Mouse (Mus musculus): ENCODE measurements around the gene Gcn1l1.

Gene Gcn1l1

DNA sequence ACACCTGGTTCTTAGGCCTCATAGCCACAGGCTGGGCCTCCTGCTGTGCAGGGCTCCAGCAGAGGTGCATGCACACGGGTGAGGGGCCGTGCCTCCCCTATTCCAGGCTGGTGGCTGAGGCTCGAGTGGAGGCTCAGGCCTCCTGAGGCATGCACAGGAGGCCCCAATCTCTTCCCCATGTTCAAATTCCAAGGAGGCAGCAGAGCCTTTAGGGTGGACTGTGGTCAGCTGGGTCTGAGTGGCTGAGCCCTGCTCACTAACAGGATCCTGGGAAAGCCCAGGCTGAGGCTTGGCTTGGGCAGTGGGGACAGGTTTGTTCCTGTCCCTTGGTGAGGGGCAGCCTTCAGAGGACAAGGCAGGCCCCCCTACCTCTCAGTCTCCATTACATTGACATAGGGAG is 83.8 kb downstream of the Gcn1l1 start:
- TF ChIP-seq GATA4 (IDR thresholded peaks at IDR 0.05; ENCODE audit: insufficient replicate concordance, low read length): no peak

DNA sequence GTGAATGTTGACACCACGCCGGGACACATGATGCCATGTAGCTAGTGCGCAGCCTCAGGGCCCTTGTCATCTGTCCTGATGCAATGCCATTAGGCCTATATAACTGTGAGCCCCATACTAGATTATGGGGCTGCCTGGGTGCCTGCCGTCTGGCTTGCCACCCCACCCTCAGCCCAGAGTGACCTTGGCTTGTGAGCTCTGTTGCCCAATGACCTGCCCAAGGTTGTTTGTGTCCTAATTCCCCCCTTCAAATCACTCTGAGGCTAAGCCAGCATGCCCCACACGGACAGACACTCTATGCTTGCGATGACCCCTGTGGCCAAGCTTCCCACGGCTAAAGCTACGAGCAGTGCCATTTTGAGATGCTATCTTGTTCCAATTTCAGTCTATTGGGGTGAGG is 84.6 kb downstream of the Gcn1l1 start:
- no peak for TF ChIP-seq GATA4 (IDR thresholded peaks at IDR 0.05; ENCODE audit: insufficient replicate concordance, low read length)

DNA sequence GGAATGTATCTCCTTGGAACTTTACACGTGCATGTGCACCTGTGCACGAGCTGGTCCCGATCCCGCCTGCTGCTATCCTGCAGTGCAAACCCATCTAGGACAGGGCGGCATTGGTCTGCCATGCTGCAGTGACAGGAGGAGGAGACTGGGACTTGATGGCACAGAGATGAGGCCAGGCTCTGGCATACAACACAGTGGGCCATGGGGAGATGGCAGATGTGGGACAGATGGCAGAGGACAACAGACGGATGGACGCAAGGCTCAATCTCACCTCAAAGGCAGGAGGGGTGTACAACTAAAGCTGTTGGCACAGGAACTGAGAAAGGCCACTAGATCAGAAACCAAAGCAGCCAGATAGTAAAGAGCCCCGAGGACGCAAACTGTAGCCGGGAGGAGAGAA is 85.8 kb downstream of the Gcn1l1 start:
- TF ChIP-seq GATA4 (IDR thresholded peaks at IDR 0.05; ENCODE audit: insufficient replicate concordance, low read length): no peak

DNA sequence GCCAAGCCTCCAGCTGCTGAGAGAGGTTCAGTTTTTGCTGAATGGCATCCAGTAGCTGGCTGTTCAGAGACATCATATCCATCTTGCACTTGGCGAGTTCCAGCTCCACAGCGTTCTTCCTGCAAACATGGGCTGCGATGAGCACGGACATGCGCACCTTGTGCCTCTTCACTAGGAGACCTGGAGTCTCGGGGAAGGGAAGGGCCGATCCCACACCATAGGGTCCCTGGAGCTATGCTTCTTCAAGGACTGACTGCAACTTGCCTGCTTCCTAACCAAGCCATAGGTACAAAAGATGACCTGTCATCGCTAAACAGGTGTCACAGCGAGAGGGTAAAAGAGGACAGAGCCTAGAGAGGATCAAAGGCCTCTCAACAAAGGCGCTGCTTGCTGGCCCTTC is 86.8 kb downstream of the Gcn1l1 start:
- TF ChIP-seq GATA4 (IDR thresholded peaks at IDR 0.05; ENCODE audit: insufficient replicate concordance, low read length): no peak

DNA sequence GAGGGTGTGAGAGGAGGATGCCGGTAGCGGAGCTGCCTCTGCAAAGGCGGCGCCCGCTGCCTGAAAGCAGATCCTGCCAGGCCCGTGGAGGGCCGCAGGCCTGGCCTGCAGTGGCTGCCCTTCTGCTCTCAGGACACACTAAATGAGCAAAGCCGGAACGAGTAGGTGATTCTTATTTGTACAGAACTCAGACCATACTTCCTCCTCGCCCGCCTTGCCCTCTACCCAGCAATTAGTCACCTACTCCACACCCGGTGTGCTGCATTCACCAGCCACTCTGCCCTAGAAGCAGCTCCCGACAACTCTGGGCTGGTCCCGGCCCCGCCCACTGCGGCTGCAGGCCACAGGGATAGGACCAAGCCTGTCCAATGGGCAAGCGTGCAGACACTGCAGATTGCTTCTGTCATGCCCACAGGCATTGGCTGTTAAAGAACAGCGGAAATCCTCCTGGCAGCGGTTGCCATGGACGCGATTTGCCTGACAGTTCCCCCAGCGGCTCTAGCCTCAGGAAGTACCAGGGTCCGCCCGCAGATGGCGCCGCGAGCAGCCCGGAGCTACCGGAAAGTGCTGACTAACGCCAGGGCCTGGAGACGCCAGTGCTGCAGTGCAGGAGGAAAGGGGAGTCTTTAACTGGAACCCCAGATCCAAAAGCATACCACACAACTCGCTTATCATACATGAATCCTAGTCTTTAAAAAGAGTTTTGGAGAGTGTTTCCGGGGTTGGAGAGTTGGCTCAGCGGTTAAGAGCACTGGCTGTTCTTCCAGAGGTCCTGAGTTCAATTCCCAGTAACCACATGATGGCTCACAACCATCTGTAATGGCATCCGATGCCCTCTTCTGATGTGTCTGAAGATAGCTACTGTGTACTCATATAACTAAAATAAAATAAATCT is 87.9 kb downstream of the Gcn1l1 start:
- TF ChIP-seq GATA4 (IDR thresholded peaks at IDR 0.05; ENCODE audit: insufficient replicate concordance, low read length): peak; percentile 77; the same call in 1 of the 2 replicates

DNA sequence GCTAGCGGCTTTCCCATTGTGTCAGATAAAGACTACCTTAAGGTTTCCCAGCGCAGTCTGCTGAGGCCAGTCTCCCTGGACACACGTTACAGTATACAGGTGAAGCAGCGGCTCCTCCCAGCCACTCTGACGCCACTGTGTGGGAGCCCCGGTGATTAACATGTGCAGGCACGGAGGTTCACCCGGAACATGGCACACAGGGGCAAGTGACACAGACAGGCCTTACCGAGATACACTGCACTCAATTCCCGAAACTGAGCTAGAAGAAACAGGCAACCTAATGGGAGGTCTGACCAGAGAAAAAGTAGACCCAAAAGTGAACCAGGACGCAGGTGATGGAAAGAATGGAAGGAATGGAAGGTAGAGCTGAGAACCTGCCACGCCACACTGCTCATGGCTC is 88.7 kb downstream of the Gcn1l1 start:
- TF ChIP-seq GATA4 (IDR thresholded peaks at IDR 0.05; ENCODE audit: insufficient replicate concordance, low read length): no peak

DNA sequence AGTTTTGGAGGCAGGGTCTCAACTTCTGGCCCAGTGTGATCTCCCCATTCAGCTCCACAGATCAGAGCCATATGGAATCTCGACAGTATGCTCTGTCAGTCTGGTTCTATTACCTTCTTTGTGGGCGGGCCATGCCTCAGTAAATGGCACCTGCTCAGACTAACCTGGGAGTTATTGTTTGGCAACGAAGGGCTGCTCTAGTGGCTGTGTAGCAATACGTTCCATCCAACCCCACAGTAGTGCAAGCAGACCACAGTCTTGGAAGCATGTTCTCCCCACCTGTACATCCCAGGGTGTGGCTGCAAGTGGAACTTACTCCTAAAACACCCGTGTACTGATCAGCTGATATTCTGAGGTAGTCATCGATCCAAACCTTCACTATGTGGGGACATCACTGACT is 91.6 kb downstream of the Gcn1l1 start:
- TF ChIP-seq GATA4 (IDR thresholded peaks at IDR 0.05; ENCODE audit: insufficient replicate concordance, low read length): no peak

DNA sequence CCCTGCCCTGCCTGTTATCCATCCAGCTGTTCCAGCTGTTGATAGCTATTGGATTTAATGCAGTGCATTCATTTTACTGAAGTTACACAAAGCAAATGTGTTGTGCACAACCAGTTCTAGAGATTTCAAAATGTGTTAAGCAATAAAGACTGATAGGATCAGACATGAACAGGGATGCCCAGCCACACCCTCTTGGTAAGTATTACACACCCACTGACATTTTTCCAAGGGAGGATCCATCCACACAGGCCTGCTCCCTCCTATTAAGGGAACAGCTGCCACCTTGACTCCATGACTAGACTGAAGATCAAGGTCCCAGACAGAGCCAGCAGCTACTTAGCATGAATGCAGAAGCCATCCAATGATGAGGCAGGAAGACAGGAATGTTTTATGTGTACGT is 92.2 kb downstream of the Gcn1l1 start:
- TF ChIP-seq GATA4 (IDR thresholded peaks at IDR 0.05; ENCODE audit: insufficient replicate concordance, low read length): no peak

DNA sequence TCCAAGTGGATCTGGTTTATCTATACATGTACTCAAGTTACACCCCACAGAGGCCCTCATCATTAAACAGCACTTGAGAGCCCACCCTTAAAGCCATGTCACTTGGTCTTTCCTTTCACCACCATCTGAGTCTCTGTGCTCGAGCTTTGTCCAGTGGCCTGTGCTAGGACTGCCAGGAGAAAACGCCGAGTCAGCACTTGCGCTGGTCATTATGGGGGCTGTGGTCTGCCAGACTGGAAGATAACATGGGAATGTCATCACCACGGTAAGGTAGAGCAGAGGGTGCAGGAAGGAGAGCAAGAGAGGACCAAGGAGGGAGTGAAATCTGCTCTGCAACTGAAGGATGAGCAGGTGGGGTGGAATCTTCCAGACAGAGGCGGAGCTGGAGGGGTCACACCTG is 93.3 kb downstream of the Gcn1l1 start:
- no peak for TF ChIP-seq GATA4 (IDR thresholded peaks at IDR 0.05; ENCODE audit: insufficient replicate concordance, low read length)

DNA sequence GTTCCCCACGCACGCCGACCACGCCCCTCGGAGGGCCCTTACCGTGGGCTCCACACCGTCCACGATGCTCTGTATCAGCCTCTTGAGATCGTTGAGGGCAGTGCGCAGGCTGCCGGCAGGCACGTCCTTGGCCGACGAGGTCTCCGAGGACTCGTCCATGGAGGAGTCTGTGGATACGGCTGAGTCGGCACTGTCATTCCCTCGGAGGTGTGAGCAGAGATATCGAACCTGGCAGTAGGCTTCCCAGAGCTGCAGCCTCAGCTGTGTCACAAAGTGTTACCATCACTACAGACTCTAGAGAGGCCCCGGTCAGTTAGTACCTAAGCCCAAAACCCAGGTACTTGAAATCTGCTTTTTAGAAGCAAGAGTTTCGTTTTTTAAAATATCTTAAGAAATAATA is 97.6 kb downstream of the Gcn1l1 start:
- no peak for TF ChIP-seq GATA4 (IDR thresholded peaks at IDR 0.05; ENCODE audit: insufficient replicate concordance, low read length)

DNA sequence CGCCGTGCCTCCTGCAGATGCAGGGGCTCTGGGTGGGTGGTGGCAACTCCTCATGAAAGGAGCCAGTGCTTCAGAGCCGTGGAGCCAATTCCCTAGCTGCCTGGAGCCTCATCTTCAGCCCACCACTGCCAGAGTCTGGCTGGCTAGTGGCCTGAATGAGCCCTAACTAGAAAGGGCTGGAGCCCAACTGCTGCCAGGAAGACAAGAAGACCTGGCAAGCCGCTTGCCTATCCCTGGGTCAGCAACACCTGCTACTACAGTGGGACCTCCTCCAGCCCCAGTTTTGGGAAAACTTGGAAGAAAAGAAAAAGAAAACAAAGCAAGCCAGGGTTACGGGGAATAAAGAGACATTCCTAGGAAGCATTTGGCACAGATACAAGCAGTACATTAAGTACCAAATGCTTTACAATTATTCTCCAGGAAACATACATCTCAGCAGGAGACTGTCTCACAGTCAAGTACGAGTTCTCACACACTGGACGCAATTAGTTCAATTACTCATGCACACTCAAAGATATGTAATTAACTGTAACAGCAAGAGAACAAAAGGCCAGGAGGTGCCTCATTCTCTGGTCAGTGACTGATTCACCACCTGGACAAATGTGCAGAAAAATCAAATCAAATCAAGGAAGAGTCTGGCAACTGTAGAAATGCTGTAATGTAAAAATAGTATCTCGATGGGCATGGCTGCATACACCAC is 101.5 kb downstream of the Gcn1l1 start:
- TF ChIP-seq GATA4 (IDR thresholded peaks at IDR 0.05; ENCODE audit: insufficient replicate concordance, low read length): no peak

DNA sequence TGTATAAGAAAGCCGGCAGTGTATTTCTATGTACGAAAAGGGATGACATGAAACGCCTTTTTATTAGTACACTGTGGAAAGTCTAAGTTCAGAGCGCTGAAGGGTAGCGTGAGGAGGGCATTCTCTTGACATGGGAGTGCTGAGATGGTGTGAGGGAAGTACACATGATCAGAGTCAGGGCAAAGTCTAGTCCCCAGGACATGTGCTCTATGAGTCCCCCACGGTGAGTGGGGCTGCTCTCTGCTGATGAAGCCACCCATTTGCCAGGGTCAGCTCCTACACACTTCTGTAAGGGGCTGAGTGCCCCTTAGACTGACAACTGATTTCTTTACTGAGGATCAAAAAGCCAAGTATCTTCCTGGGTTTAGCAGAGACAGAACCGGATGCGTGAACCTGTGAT is 102.2 kb downstream of the Gcn1l1 start:
- no peak for TF ChIP-seq GATA4 (IDR thresholded peaks at IDR 0.05; ENCODE audit: insufficient replicate concordance, low read length)

DNA sequence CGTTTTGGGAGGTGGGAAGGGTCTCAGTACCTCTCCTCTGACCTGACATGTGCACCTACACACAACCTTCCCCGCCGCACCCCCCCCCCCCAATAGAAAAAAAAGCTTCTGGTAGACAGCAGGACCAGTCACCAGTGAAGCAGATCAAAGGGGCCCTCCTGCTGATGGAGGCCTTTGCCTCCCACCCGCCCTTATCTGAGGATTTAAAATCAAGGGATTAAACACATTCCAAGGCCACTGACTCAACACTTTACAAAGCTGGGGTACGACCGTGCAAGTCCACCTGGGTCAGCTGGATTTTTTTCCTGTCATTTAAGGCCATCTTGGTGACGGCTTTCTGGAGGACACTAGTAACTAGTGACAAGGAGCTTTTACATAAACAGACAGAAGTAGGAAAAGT is 102.8 kb downstream of the Gcn1l1 start:
- TF ChIP-seq GATA4 (IDR thresholded peaks at IDR 0.05; ENCODE audit: insufficient replicate concordance, low read length): no peak

DNA sequence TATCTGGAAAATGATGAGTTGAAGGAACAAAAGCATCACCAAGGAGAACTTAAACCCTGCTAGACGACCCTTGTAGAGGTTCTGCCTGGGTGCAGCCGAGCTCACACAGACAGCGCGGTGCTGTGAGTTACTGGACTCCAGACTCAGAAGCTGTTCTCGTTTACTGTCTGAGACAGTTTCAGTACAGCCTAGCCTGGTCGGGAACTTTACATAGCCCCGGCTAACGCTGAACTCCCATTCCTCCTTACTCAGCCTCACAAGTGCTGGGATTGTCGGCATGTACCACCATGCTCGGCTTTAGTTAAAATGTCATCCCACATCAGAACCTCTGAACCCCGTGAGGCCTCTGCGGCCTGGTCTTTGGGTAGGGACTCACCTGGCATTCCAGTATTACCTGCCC is 103.9 kb downstream of the Gcn1l1 start:
- TF ChIP-seq GATA4 (IDR thresholded peaks at IDR 0.05; ENCODE audit: insufficient replicate concordance, low read length): no peak

DNA sequence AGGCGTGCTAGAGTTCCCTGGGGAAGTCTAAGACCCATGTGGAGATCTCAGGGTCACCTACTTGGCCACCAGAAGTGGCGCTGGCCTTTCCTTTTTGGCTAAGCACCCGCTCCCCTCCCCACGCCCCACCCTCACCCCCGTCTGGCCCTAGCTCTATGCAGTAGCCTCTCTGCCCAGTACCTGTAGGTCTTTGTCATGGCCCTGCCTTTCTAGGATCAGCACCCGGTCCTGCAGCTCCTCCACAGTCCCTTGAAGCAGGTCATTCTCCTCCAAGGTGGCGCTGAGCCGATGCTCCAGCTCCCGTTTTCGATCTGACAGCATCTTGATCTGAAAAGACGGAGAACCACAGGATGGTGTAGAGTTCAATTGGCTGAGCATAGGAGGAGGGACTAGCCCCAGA is 104.9 kb downstream of the Gcn1l1 start:
- no peak for TF ChIP-seq GATA4 (IDR thresholded peaks at IDR 0.05; ENCODE audit: insufficient replicate concordance, low read length)

DNA sequence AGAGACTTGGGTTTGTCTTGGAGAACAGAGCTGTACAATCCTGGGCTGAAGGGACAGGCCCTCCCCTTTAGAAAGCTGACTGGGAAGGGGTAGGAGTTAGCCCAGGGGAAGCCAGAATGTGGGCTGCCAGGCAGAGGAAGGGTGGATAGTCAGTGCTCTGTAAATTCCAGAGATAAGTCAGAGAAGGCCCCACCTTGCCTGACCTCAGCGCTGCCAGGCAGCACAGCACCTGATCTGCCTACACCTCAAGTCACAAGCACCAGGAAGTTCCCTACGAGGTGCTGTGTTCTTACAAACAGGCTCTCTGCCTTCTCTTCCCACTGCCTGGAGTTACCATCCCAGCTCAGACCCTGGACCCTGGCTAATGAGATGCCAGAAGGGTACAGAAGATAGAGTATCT is 105.4 kb downstream of the Gcn1l1 start:
- no peak for TF ChIP-seq GATA4 (IDR thresholded peaks at IDR 0.05; ENCODE audit: insufficient replicate concordance, low read length)

All from liver, adult (tissue).